ENCODE assay signal across 13 mouse cellular contexts in genomic region chr12:6097295-6097694, GRCm38 (mm10).
"Had no signal": no experiment of that assay in that cellular context is flagged by ENCODE, and none has a peak within 500 bp of the region (broad histone marks: within the 10 kb centered on the region; RNA-seq: fewer than 3 reads in every experiment).

No protein-coding gene starts in this region.

- H3K4me3 ChIP-seq: layer of hippocampus, adult 2 months; left cerebral cortex, adult 2 months; liver, embryonic 13.5 days had no signal

- H3K9me3 ChIP-seq: liver, embryonic 13.5 days had no signal

- H3K4me2 ChIP-seq: liver, embryonic 13.5 days had no signal

- DNase-seq: kidney, adult 2 months; kidney, postnatal 25 days; layer of hippocampus, adult 9-11 months; liver, embryonic 13.5 days; lung, adult 2 months; lung, postnatal 14 days; lung, postnatal 4 days; thymus, postnatal 25 days had no signal

- ATAC-seq: intestine, postnatal 0 days; midbrain, embryonic 16.5 days had no signal

- H3K27me3 ChIP-seq: liver, embryonic 13.5 days had no signal

- H3K27ac ChIP-seq: kidney, postnatal 0 days; layer of hippocampus, adult 2 months; left cerebral cortex, adult 2 months; liver, embryonic 13.5 days had no signal

- H3K9ac ChIP-seq: liver, embryonic 13.5 days had no signal

- H3K4me1 ChIP-seq: liver, embryonic 13.5 days had no signal

- H3K36me3 ChIP-seq: liver, embryonic 13.5 days had no signal
